In genomic region chr2:155962991-155963390, GRCm38 (mm10) we compare ENCODE assay signal across 11 mouse cellular contexts. TPM values are rescaled to one million over a fixed set of nuclear protein-coding genes. Genes with fewer than 3 reads are reported as not detected.
DNase-seq lines count a peak whose midpoint lies in the region; ATAC-seq and TF ChIP-seq lines count a peak whose summit lies in the region.
"Had no signal": no experiment of that assay in that cellular context is flagged by ENCODE, and none has a peak within 500 bp of the region (broad histone marks: within the 10 kb centered on the region; RNA-seq: fewer than 3 reads in every experiment).

No protein-coding gene starts in this region.

- TF ChIP-seq RAD21 in MEL (IDR thresholded peaks at IDR 0.05; ENCODE audit: low read depth, low read length), result peak; percentile 70

- no peak for TF ChIP-seq EP300 in MEL (IDR thresholded peaks at IDR 0.05; ENCODE audit: low read depth in 1 of 2, low read length in 2 of 2)

- no peak overlapping the region for H3K9ac ChIP-seq in MEL (ENCODE audit: control insufficient read depth, low read depth, low read length, poor library complexity, severe bottlenecking)

- intact Hi-C loops in left cerebral cortex, adult 2 months (cut with DNase I), result loop anchor here (5.0 kb wide), 1 partner anchor 179 kb away; the partner anchor contains the start of genes Nfs1 and Romo1
- intact Hi-C loops in gastrocnemius, postnatal 36 days (cut with DNase I), result loop anchor here (2.0 to 5.0 kb wide), 2 partner anchors 179 to 316 kb away; partner anchors contain the start of genes Nfs1 and Romo1

- H3K36me3 ChIP-seq in MEL (ENCODE audit: control insufficient read depth in 1 of 2, insufficient read depth in 2 of 2, low read length in 2 of 2), result peaks cover 0 to 4% of the 10 kb centered on the region in 2 experiments; a peak in 1 of 4 replicates

- no peak overlapping the region for H3K27ac ChIP-seq in left cerebral cortex, adult 2 months
- no peak overlapping the region for H3K27ac ChIP-seq in MEL (ENCODE audit: control insufficient read depth, low read depth, low read length)

- peak; percentile 56 for TF ChIP-seq CTCF in left cerebral cortex, adult 2 months (IDR thresholded peaks at IDR 0.05)
- peak; percentile 13 to 65 (median 51); a peak in 4 of 6 replicates for TF ChIP-seq CTCF in MEL (IDR thresholded peaks at IDR 0.05 in 2 of 3, conservative IDR thresholded peaks at IDR 0.05 in 1 of 3; ENCODE audit: control insufficient read depth in 1 of 3, insufficient read depth in 1 of 3, low read depth in 2 of 3, low read length in 3 of 3, poor library complexity in 1 of 3, severe bottlenecking in 1 of 3)

- DNase-seq in embryo, embryonic 10 days (ENCODE audit: low spot score), result peak; percentile 58
- DNase-seq in embryo, embryonic 9.5 days (ENCODE audit: extremely low spot score), result no peak
- no peak for DNase-seq in left cerebral cortex, adult 2 months (ENCODE audit: extremely low spot score in 1 of 2, low spot score in 2 of 2)
- DNase-seq in left cerebral cortex, adult 9 months (ENCODE audit: low spot score in 2 of 2), result no peak
- DNase-seq in MEL (ENCODE audit: low read depth, low spot score), result peak; percentile 51
- peak; percentile 48 for DNase-seq in induced T-regulatory cell, adult 2 months (ENCODE audit: low read depth)
- DNase-seq in gastrocnemius, postnatal 36 days, result no peak

- no peak for TF ChIP-seq POLR2A in MEL (IDR thresholded peaks at IDR 0.05; ENCODE audit: control insufficient read depth in 1 of 2, insufficient read depth in 1 of 2, low read depth in 1 of 2, low read length in 2 of 2, poor library complexity in 1 of 2)

- peaks cover 3% of the 10 kb centered on the region; the same call in 1 of the 2 replicates for H3K79me2 ChIP-seq in MEL (ENCODE audit: control insufficient read depth, insufficient read depth, low read length, poor library complexity)

- H3K4me1 ChIP-seq in MEL (ENCODE audit: control insufficient read depth in 1 of 2, insufficient read depth in 2 of 2, low read length in 2 of 2), result no peaks in the 10 kb centered on the region

- no peaks in the 10 kb centered on the region for H3K27me3 ChIP-seq in MEL (ENCODE audit: control insufficient read depth in 1 of 2, insufficient read depth in 2 of 2, low read length in 2 of 2)

- no peak overlapping the region for H3K4me3 ChIP-seq in left cerebral cortex, adult 2 months
- no peak overlapping the region for H3K4me3 ChIP-seq in MEL (ENCODE audit: control insufficient read depth in 1 of 2, insufficient read depth in 1 of 2, low read depth in 2 of 2, low read length in 2 of 2)
- H3K4me3 ChIP-seq: myocyte had no signal

- no peaks in the 10 kb centered on the region for H3K9me3 ChIP-seq in MEL (replicated peaks; ENCODE audit: insufficient read depth, low read length)

- ATAC-seq in erythroblast, adult 5-6 weeks (replicated peaks; ENCODE audit: low FRiP score, poor library complexity, severe bottlenecking), result no peak

TF ChIP-seq in MEL, 35 proteins besides CTCF, POLR2A, EP300 and RAD21:
- no peak for TF ChIP-seq TBP (IDR thresholded peaks at IDR 0.05; ENCODE audit: low read depth, low read length)
- peak; percentile 62 for TF ChIP-seq SMC3 (IDR thresholded peaks at IDR 0.05; ENCODE audit: low read depth, low read length)
- TF ChIP-seq MXI1 (IDR thresholded peaks at IDR 0.05; ENCODE audit: low read depth, low read length), result no peak
- TF ChIP-seq CHD2 (IDR thresholded peaks at IDR 0.05; ENCODE audit: low read length), result no peak
- peak; percentile 41; the same call in 1 of the 2 replicates for TF ChIP-seq ZC3H11A (IDR thresholded peaks at IDR 0.05; ENCODE audit: low read depth, low read length)

RNA-seq across cellular contexts. Expression of gene Cep250, which starts 6.7 kb away (rescaled TPM):
- 10 to 100 TPM; 19.5 to 19.9 TPM for total RNA-seq in left cerebral cortex, adult 2 months (2021)
- total RNA-seq in MEL (2012; rRNA removed), result 9.8 and 12.8 TPM in 2 replicates
- polyA plus RNA-seq in MEL (2012; ENCODE audit: insufficient read depth in 1 of 2, insufficient read length in 2 of 2, low read depth in 1 of 2, low replicate concordance in 2 of 2, missing spikeins in 1 of 2), result 10 to 100 TPM in 1 of 2 experiments, not detected in 1; 16.4 TPM
- 2.7 and 4.0 TPM in 2 replicates for total RNA-seq in erythroblast, adult 5-6 weeks (2015; ENCODE audit: low replicate concordance)
- 8.5 and 11.7 TPM in 2 replicates for total RNA-seq in erythroblast, adult 5-6 weeks (2017; ENCODE audit: low replicate concordance)
- 1 to 10 TPM; 3.1 to 3.2 TPM for total RNA-seq in gastrocnemius, postnatal 36 days (2021)

RNA-seq across cellular contexts. Expression of gene Gdf5, which starts 17.8 kb away (rescaled TPM):
- total RNA-seq in left cerebral cortex, adult 2 months (2021), result under 1 TPM in 1 of 2 experiments, not detected in 1; 0.25 TPM
- not detected in 2 replicates for total RNA-seq in MEL (2012; rRNA removed)
- polyA plus RNA-seq in MEL (2012; ENCODE audit: insufficient read depth in 1 of 2, insufficient read length in 2 of 2, low read depth in 1 of 2, low replicate concordance in 2 of 2, missing spikeins in 1 of 2), result under 1 TPM in 1 of 2 experiments, not detected in 1; 0.06 TPM
- total RNA-seq in erythroblast, adult 5-6 weeks (2015; ENCODE audit: low replicate concordance), result not detected in 2 replicates
- not detected in 2 replicates for total RNA-seq in erythroblast, adult 5-6 weeks (2017; ENCODE audit: low replicate concordance)
- total RNA-seq in gastrocnemius, postnatal 36 days (2021), result under 1 TPM in 1 of 2 experiments, not detected in 1; 0.10 TPM

RNA-seq across cellular contexts. Expression of gene Gm15557, which starts 22.5 kb away (rescaled TPM):
- total RNA-seq in left cerebral cortex, adult 2 months (2021), result not detected
- not detected in 2 replicates for total RNA-seq in MEL (2012; rRNA removed)
- polyA plus RNA-seq in MEL (2012; ENCODE audit: insufficient read depth in 1 of 2, insufficient read length in 2 of 2, low read depth in 1 of 2, low replicate concordance in 2 of 2, missing spikeins in 1 of 2), result not detected
- total RNA-seq in erythroblast, adult 5-6 weeks (2015; ENCODE audit: low replicate concordance), result not detected in 2 replicates
- not detected in 2 replicates for total RNA-seq in erythroblast, adult 5-6 weeks (2017; ENCODE audit: low replicate concordance)
- not detected for total RNA-seq in gastrocnemius, postnatal 36 days (2021)
- total RNA-seq: ES-E14; layer of hippocampus, postnatal 14 days had no signal

RNA-seq across cellular contexts. Expression of gene Uqcc1, which starts 32.9 kb away (rescaled TPM):
- total RNA-seq in left cerebral cortex, adult 2 months (2021), result 10 to 100 TPM; 70.4 to 75.7 TPM
- 83.1 and 87.1 TPM in 2 replicates for total RNA-seq in MEL (2012; rRNA removed)
- polyA plus RNA-seq in MEL (2012; ENCODE audit: insufficient read depth in 1 of 2, insufficient read length in 2 of 2, low read depth in 1 of 2, low replicate concordance in 2 of 2, missing spikeins in 1 of 2), result 10 to 100 TPM in 1 of 2 experiments, not detected in 1; 61.0 TPM
- total RNA-seq in erythroblast, adult 5-6 weeks (2015; ENCODE audit: low replicate concordance), result 6.7 and 7.9 TPM in 2 replicates
- total RNA-seq in erythroblast, adult 5-6 weeks (2017; ENCODE audit: low replicate concordance), result 4.3 and 8.2 TPM in 2 replicates
- total RNA-seq in gastrocnemius, postnatal 36 days (2021), result 100 to 1,000 TPM; 151 to 164 TPM

RNA-seq across cellular contexts. Expression of gene 6430550D23Rik, which starts 44.8 kb away (rescaled TPM):
- 1 to 10 TPM; 1.4 to 2.0 TPM for total RNA-seq in left cerebral cortex, adult 2 months (2021)
- total RNA-seq in MEL (2012; rRNA removed), result 0.69 and 1.1 TPM in 2 replicates
- 1 to 10 TPM in 1 of 2 experiments, not detected in 1; 1.1 TPM for polyA plus RNA-seq in MEL (2012; ENCODE audit: insufficient read depth in 1 of 2, insufficient read length in 2 of 2, low read depth in 1 of 2, low replicate concordance in 2 of 2, missing spikeins in 1 of 2)
- total RNA-seq in erythroblast, adult 5-6 weeks (2015; ENCODE audit: low replicate concordance), result not detected in 2 replicates
- 1.4 TPM in 1 of 2 replicates, not detected in the other for total RNA-seq in erythroblast, adult 5-6 weeks (2017; ENCODE audit: low replicate concordance)
- under 1 TPM; 0.20 to 0.39 TPM for total RNA-seq in gastrocnemius, postnatal 36 days (2021)

Comparison
In these comparisons a context has a peak if more than half of its experiments do, and no peak if none do; other contexts are left out.
1. DNase-seq: peak in embryo, embryonic 10 days (single experiment), MEL (single experiment) and induced T-regulatory cell, adult 2 months (single experiment); none in embryo, embryonic 9.5 days (single experiment), left cerebral cortex, adult 2 months (0 of 2), left cerebral cortex, adult 9 months (0 of 2) and gastrocnemius, postnatal 36 days (0 of 2).